Mouse (Mus musculus): ENCODE measurements around the gene Gmcl1. TPM values are rescaled to one million over a fixed set of nuclear protein-coding genes. Genes with fewer than 3 reads are reported as not detected.

Gmcl1 gene
- 10 to 100 TPM in 1 of 2 experiments, 1 to 10 TPM in 1; 9.1 to 11.3 TPM for total RNA-seq (2021)

DNA sequence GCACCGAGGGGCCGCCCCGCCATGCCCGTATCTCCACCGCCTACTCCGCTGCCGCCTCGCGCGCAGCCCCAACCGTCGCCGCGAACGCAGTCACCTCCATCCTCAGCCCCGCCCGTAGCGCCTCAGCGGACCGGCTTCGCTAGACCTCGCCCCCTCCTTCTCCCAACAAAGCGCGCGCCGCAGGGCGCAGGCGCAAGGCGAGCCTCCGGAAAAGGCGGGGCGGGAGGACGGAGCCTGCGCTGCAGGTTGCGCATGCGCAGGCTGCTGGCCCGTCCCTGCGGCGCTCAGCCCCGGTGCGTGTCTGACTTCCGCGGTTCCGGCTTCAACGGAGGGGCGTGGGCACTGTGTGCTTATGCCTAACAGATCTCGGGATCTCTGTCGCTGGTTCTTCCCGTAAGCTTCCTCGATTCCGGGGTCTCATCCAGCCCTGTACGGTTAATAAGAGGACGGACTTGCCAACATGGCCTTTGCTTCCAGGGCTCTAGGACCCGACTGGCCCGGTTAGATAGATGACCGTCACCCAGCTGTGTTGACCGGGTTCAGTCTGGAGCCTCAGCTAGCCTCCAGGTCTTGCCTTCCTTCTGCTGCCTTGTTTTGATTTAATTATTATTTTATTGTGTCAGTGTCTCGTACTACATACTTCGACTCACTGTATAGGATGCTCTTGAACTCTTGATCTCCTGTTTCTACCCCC lies at the start of gene Gmcl1:
Gmcl1 (minus strand) TSS at position 201 of the 694 bp plus-strand sequence.
- DNase-seq = peak; percentile 96

DNA sequence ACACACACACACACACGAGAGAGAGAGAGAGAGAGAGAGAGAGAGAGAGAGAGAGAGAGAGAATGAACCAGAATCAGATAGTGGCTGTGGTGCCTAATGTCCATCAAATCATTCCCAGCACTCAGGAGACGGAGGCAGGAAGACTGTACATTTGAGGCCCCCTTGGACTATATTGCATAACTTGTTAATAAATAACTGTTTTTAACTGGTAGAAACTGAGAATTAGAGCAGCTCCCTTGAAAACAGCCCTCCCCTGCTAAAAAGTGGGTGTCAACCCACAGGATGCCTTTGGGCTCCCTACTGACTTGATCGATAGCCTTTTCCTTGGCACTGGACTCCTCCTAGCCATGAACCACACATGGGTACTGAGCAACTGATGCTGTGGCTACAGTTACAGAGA lies 49.2 kb upstream of the Gmcl1 start:
- DNase-seq = no peak

- no peak for DNase-seq
Observed at GRCm38 (mm10) chr6:86781361-86781957, 48.3 kb upstream of the Gmcl1 start.

- no peak for DNase-seq
Observed at GRCm38 (mm10) chr6:86778910-86779594, 45.9 kb upstream of the Gmcl1 start.

DNA sequence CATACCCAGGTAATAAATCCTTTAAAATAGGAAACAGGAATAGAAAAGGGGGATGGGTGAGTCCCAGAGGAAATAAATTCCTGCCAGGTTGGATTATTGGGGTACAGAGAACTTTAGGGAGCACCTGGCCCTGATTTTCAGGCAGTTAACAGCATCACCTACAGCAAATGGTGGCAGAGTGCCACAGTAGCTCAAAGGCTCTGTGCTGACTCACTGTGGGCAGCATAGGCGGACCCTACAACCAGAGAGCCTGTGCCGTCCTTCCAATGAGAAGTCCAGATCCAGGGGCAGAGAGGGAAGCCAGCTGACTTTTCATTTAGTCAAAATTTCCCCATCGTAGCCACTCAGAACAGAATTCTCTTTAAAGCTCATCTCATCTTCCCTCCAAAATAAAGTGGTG lies 44.0 kb upstream of the Gmcl1 start:
- no peak for DNase-seq

DNA sequence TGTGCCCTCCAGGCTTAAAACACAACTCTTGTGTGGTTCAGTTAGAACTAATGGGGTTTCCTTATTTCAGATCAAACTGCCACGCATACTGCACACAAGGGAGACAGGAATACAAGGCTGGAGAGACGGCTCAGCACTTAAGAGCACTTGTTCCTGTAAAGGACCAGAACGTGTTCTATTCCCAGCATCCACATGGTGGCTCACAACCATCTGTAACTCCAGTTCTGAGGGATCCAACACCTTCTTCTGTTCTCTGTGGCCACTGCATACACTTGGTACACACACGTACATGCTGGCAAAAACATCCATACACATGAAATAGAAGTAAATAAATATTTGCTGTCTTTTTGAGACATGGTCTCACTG lies 43.5 kb upstream of the Gmcl1 start:
- DNase-seq = no peak

DNA sequence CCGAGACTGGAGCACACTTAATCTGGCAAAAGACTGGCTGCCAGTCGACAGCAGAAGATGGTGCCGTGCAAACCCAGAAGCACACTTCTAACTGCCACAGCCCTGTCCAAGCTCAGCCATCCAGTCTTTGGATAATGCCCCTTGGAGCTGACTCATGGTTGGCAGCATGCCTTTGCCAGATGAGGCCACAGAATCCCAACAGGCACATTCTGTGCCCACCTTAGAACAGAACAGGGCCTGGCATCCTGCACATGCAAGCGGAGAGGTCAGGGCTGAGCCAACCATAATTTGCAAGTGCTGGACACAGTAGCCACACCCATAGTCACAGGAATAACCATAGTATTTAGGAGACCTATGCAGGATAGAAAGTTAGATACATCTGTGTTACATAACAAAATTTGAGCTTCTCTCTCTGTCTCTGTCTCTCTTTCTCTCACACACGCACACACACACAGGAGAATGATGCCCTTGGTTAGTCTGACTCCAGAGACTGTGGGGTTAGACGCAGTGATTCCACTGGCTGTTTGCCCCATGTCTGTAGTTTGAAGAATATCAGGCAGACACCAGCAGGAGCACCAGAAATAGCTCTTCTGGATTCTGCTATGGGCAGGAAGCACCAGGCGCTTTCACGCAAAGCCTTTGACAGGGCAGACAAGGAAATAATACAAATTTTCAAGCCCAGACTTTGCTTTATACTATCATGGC lies 43.0 kb upstream of the Gmcl1 start:
- DNase-seq = peak; percentile 47

DNA sequence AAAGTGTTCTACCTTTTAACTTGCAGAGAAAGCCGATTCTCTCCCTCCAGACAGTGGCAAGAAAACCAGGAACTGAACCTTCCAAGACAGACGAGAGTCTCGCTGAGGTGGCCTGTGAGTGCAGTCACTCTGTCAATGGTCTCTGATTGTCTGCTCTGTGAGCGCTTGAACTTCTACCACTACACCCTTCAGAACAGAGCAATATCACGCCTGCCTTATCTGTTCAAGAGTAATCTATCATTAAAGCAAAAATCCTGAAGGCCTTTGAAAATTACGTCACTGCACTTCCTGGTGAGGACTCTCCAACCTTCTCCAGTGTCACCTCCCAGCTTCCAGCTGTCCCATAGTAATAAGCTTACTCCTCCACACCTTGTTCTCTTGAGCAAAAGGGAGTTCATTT lies 41.8 kb upstream of the Gmcl1 start:
- no peak for DNase-seq

GRCm38 (mm10) chr6:86773830-86774229 lies 40.6 kb upstream of the Gmcl1 start:
- no peak for DNase-seq

- DNase-seq = no peak
Observed at GRCm38 (mm10) chr6:86772631-86773030, 39.4 kb upstream of the Gmcl1 start.

GRCm38 (mm10) chr6:86768938-86769337 lies 35.8 kb upstream of the Gmcl1 start:
- DNase-seq = no peak

DNA sequence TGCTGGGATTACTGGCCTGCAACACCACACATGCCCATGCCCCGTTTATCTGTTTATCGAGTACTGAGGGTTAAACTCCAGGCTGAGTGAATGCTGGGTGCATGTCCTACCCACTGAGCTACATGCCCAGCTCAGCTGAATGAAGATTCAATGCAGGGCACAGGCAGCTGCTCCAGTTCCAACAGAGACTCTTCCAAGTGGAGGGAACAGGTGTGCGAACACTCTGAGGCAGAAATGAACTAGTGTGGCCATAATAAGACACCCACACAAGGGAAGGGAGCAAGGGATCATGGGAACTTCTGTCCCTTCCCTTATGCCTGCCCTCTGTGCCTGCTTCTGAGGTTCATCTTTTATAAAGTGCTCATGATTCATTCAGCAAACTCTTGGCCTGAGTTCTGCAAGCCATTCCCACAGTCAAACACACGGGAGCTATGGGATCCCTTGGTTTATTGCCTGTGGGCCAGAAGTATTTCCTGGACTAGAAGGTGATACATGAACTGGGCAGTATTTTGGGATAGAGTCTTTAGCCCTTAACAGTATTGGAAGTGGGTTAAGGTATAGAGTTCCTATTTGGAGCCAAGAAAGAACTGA lies 35.1 kb upstream of the Gmcl1 start:
- DNase-seq = no peak

GRCm38 (mm10) chr6:86767465-86767864 lies 34.3 kb upstream of the Gmcl1 start:
- no peak for DNase-seq

GRCm38 (mm10) chr6:86765637-86766059 lies 32.5 kb upstream of the Gmcl1 start:
- no peak for DNase-seq

DNA sequence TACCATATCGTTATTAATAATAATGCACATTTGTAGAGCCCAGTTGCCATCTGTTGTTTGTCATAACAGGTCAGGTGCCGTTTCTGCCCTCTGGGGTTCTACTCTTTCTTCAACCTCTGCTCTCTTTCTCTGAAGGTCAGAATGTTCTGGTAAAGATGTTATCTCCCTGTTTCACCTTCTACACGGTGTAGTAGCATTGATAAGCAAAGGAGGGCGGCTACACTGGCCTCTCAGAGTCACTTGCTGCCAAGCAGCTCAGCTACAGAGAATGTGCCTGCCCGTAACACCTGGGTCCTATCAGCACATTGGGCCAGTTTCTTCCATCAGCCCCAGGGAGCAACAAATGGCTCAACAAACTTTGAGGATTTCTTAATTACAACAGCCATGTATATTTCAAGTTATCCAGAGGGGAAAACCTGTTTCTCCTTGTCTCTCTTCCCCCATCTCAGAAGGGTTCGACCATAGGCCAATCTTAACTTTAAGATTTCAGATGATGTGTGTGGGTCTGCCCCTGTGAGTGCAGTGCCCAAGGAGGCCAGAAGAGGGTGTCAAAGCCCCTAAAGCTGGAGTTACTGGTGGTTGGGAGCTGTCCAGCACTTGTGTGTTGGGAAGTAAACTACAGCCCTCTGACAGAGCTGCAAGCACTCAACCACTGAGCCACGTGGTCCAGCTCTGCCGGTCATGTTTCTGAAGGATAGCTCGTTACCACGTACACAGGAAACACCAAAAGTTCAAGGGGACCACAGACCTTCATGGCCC lies 21.1 kb upstream of the Gmcl1 start:
- no peak for DNase-seq

GRCm38 (mm10) chr6:86752843-86753485 lies 19.8 kb upstream of the Gmcl1 start:
- no peak for DNase-seq

GRCm38 (mm10) chr6:86750961-86751360 lies 17.8 kb upstream of the Gmcl1 start:
- no peak for DNase-seq

DNA sequence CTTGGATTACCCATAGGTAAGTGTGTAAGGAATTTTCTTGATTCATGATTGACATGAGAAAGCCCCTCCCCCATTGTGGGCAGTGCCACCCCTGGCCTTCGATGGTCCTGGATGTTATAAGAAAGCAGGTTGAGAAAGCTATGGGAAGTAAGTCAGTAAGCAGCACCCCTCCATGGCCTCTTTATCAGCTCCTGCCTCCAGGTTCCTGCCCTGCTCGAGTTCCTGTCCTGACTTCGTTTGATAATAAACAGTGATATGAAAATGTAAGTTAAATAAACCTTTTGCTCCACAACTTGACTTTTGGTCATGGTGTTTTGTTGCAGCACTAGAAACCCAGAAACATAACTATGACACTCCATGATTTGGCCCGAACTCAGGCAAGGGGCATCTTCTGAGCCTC lies 16.6 kb upstream of the Gmcl1 start:
- DNase-seq = no peak

- peak; percentile 59 for DNase-seq
Observed at GRCm38 (mm10) chr6:86747171-86747570, 14.0 kb upstream of the Gmcl1 start.

DNA sequence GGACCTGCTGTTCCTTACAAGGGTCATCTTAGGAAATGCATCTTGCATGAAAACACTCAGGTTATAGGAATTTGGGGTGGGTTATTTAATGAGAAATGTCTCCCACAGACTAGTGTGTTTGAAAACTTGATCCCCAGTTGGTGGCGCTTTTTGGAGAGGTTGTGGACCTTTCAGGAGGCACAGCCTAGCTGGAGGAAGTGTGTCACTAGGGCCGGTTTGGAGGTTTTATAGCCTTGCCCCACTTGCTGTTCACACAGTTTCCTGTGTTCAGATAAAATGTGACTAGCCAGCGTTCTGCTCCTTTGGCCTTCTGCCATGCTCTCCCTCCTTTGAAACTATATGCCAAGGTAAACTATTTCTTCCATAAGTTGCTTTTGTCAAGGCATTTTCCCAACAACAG lies 7.5 kb upstream of the Gmcl1 start:
- DNase-seq = no peak

DNA sequence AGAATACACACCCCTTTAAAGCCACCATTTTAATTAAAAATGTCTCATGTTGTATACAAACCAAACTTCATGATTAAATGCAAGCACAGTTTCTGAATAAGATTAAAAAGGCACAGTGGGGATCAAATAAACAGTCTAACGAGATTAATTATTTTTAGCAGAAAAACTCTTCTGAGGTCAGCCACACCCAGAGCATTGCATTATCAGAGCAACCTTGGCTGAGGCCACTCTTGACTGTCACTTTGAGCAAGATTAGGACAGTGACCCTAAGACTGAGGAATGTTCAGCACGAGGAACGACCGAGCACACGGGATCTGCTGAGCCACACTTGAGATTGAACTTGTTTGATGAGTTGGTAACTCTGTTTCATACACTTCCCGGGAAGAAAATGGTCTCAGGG lies 3.6 kb upstream of the Gmcl1 start:
- DNase-seq = no peak

- no peak for DNase-seq
Observed at GRCm38 (mm10) chr6:86736313-86736712, 3.1 kb upstream of the Gmcl1 start.

Data from heart, postnatal 4 days (tissue).